Mouse (Mus musculus): Measurements from ENCODE around the gene Slc16a6.

The Slc16a6 gene

GRCm38 (mm10) chr11:109416709-109417420 is 56.5 kb downstream of the Slc16a6 start:
- no peak for DNase-seq (ENCODE audit: low spot score in 2 of 2)

GRCm38 (mm10) chr11:109414802-109415201 is 58.6 kb downstream of the Slc16a6 start:
- DNase-seq (ENCODE audit: low spot score in 2 of 2) = no peak

- DNase-seq (ENCODE audit: low spot score in 2 of 2) = no peak
Observed at GRCm38 (mm10) chr11:109413617-109414016, 59.8 kb downstream of the Slc16a6 start, which contains the start of gene 9930022D16Rik. Gene 9930022D16Rik, plus strand, starts transcription at chr11:109413917.

- no peak for DNase-seq (ENCODE audit: low spot score in 2 of 2)
Observed at GRCm38 (mm10) chr11:109410197-109410980, 63.0 kb downstream of the Slc16a6 start.

- DNase-seq (ENCODE audit: low spot score in 2 of 2) = no peak
Observed at GRCm38 (mm10) chr11:109406431-109406830, 67.0 kb downstream of the Slc16a6 start.

Measured in left cerebral cortex, adult 9 months (tissue).